In genomic region chr16:19990536-19990935, GRCm38 (mm10) we compare ENCODE assay signal across 24 mouse cellular contexts. TPM values are rescaled to one million over a fixed set of nuclear protein-coding genes. Genes with fewer than 3 reads are reported as not detected.
DNase-seq lines count a peak whose midpoint lies in the region; ATAC-seq and TF ChIP-seq lines count a peak whose summit lies in the region.
"Had no signal": no experiment of that assay in that cellular context is flagged by ENCODE, and none has a peak within 500 bp of the region (broad histone marks: within the 10 kb centered on the region; RNA-seq: fewer than 3 reads in every experiment).

No protein-coding gene starts in this region.

- H3K27me3 ChIP-seq in lung, embryonic 14.5 days (ENCODE audit: insufficient read depth, low read length), result no peaks in the 10 kb centered on the region
- H3K27me3 ChIP-seq in lung, postnatal 0 days (replicated peaks; ENCODE audit: insufficient read depth, low read length), result no peaks in the 10 kb centered on the region
- H3K27me3 ChIP-seq: CH12.LX; embryonic facial prominence, embryonic 12.5 days; forebrain, embryonic 13.5 days; forebrain, embryonic 15.5 days; Patski had no signal

- TF ChIP-seq EP300 in lung, postnatal 0 days (IDR thresholded peaks at IDR 0.05), result no peak

- no peaks in the 10 kb centered on the region for H3K36me3 ChIP-seq in lung, embryonic 14.5 days (ENCODE audit: insufficient read depth)
- H3K36me3 ChIP-seq in lung, postnatal 0 days (ENCODE audit: insufficient read depth, low read length), result no peaks in the 10 kb centered on the region
- H3K36me3 ChIP-seq: embryonic facial prominence, embryonic 10.5 days; embryonic facial prominence, embryonic 12.5 days; forebrain, embryonic 15.5 days; G1E had no signal

- H3K9ac ChIP-seq in lung, embryonic 14.5 days, result no peak overlapping the region
- H3K9ac ChIP-seq in lung, postnatal 0 days (replicated peaks; ENCODE audit: low read depth), result no peak overlapping the region
- H3K9ac ChIP-seq: embryonic facial prominence, embryonic 12.5 days; forebrain, embryonic 13.5 days; forebrain, embryonic 15.5 days had no signal

- no peak for TF ChIP-seq CTCF in lung, embryonic 14.5 days (IDR thresholded peaks at IDR 0.05; ENCODE audit: low read depth)
- TF ChIP-seq CTCF in lung, postnatal 0 days (IDR thresholded peaks at IDR 0.05), result no peak
- no peak for TF ChIP-seq CTCF in lung, adult 2 months (IDR thresholded peaks at IDR 0.05; ENCODE audit: insufficient read depth, low read length)

- peak; percentile 51 for DNase-seq in lung, embryonic 14.5 days
- DNase-seq in lung, adult 18-20 months, result no peak
- DNase-seq in lung, postnatal 0 days (ENCODE audit: low spot score), result peak; percentile 31
- DNase-seq in lung, postnatal 36 days, result no peak
- DNase-seq in lung, postnatal 14 days, result peak; percentile 14
- no peak for DNase-seq in lung, adult 2 months
- DNase-seq: adrenal gland, adult 8-10 months; adrenal gland, postnatal 14 days; adrenal gland, postnatal 36 days; B cell, adult 2 months; cerebellum, adult 11-12 months; cerebellum, adult 2 months; cerebellum, adult 9-10 months; cerebellum, postnatal 10 days; cerebellum, postnatal 25 days had no signal

- no peak overlapping the region for H3K27ac ChIP-seq in lung, embryonic 14.5 days (ENCODE audit: low read depth)
- H3K27ac ChIP-seq in lung, postnatal 0 days (ENCODE audit: low read length), result no peak overlapping the region
- H3K27ac ChIP-seq: embryonic facial prominence, embryonic 10.5 days; embryonic facial prominence, embryonic 12.5 days; forebrain, embryonic 13.5 days; forebrain, embryonic 15.5 days had no signal

- TF ChIP-seq POLR2A in lung, adult 2 months (IDR thresholded peaks at IDR 0.05; ENCODE audit: borderline replicate concordance, extremely low read depth, low read depth, low read length), result no peak

- no peaks in the 10 kb centered on the region for H3K4me1 ChIP-seq in lung, embryonic 14.5 days (ENCODE audit: insufficient read depth)
- no peaks in the 10 kb centered on the region for H3K4me1 ChIP-seq in lung, postnatal 0 days (ENCODE audit: insufficient read depth, low read depth, low read length)
- H3K4me1 ChIP-seq in lung, adult 2 months (ENCODE audit: control insufficient read depth, insufficient read depth, low read length), result no peaks in the 10 kb centered on the region
- H3K4me1 ChIP-seq: embryonic facial prominence, embryonic 10.5 days; embryonic facial prominence, embryonic 12.5 days; forebrain, embryonic 13.5 days; forebrain, embryonic 15.5 days had no signal

- no peak overlapping the region for H3K4me3 ChIP-seq in lung, embryonic 14.5 days (ENCODE audit: low read depth, low read length)
- H3K4me3 ChIP-seq in lung, postnatal 0 days (ENCODE audit: low read depth, low read length), result no peak overlapping the region
- no peak overlapping the region for H3K4me3 ChIP-seq in lung, adult 2 months (replicated peaks; ENCODE audit: extremely low read depth, low read depth, low read length)
- H3K4me3 ChIP-seq: embryonic facial prominence, embryonic 10.5 days; embryonic facial prominence, embryonic 12.5 days; forebrain, embryonic 13.5 days; forebrain, embryonic 15.5 days had no signal

- ATAC-seq in lung, embryonic 14.5 days (ENCODE audit: insufficient read depth), result no peak
- ATAC-seq in lung, postnatal 0 days, result no peak
- ATAC-seq: activated CD4-positive, CD25-positive, alpha-beta regulatory T cell, adult 4 months; CD4-positive, CD25-positive, alpha-beta regulatory T cell, adult 4 months; forebrain, embryonic 13.5 days; forebrain, embryonic 15.5 days; Patski had no signal

- no peak overlapping the region for H3K4me2 ChIP-seq in lung, embryonic 14.5 days
- H3K4me2 ChIP-seq in lung, postnatal 0 days (replicated peaks; ENCODE audit: low read depth, low read length), result no peak overlapping the region
- H3K4me2 ChIP-seq: embryonic facial prominence, embryonic 12.5 days; forebrain, embryonic 13.5 days; forebrain, embryonic 15.5 days had no signal

- H3K9me3 ChIP-seq in lung, embryonic 14.5 days (ENCODE audit: low read depth, low read length), result peaks cover 8% of the 10 kb centered on the region; the same call in 1 of the 2 replicates
- no peaks in the 10 kb centered on the region for H3K9me3 ChIP-seq in lung, postnatal 0 days (ENCODE audit: low read length)
- H3K9me3 ChIP-seq: forebrain, embryonic 13.5 days had no signal

RNA-seq across cellular contexts. Expression of gene Klhl6, which starts 7.7 kb away (rescaled TPM):
- 15.4 and 17.0 TPM in 2 replicates for polyA plus RNA-seq in lung, embryonic 14.5 days (2014; fragmentation: Nextera tagmentation; extraction: Ambion mirVana)
- 7.7 and 10.0 TPM in 2 replicates for polyA plus RNA-seq in lung, postnatal 0 days (2015; fragmentation: Nextera tagmentation; extraction: Ambion mirVana)
- 3.7 and 7.2 TPM in 2 replicates for polyA plus RNA-seq in lung, adult 2 months (2012; rRNA removed)

Comparison
In these comparisons a context has a peak if more than half of its experiments do, and no peak if none do; other contexts are left out.
1. DNase-seq: peak in lung, embryonic 14.5 days (single experiment), lung, postnatal 0 days (single experiment) and lung, postnatal 14 days (single experiment); none in lung, adult 18-20 months (0 of 2), lung, postnatal 36 days (single experiment) and lung, adult 2 months (single experiment).